Mouse (Mus musculus) retina, postnatal 7 days (tissue): Measurements from ENCODE around the gene E2f2.

ENCODE experiments used
- DNase-seq: peaks from one replicate; pipeline ENCODE4 v3.0.0-alpha.2; 2012; ENCODE audit warnings: low read depth, low spot score

The E2f2 gene

GRCm38 (mm10) chr4:136174216-136175193 lies 2.3 kb downstream of the E2f2 start:
- DNase-seq = no peak

- DNase-seq = no peak
These were observed 3.9 kb downstream of the E2f2 start for GRCm38 (mm10) chr4:136176022-136176552.

GRCm38 (mm10) chr4:136177244-136177611 lies 5.0 kb downstream of the E2f2 start:
- no peak for DNase-seq

- DNase-seq = no peak
These were observed 5.6 kb downstream of the E2f2 start for GRCm38 (mm10) chr4:136177612-136178474.

- no peak for DNase-seq
These were observed 6.3 kb downstream of the E2f2 start for GRCm38 (mm10) chr4:136178475-136178921.

GRCm38 (mm10) chr4:136179456-136179855 lies 7.3 kb downstream of the E2f2 start:
- no peak for DNase-seq

GRCm38 (mm10) chr4:136179998-136180397 lies 7.8 kb downstream of the E2f2 start:
- peak; percentile 74 for DNase-seq

GRCm38 (mm10) chr4:136180408-136181330 lies 8.5 kb downstream of the E2f2 start:
- DNase-seq = peak; percentile 24

GRCm38 (mm10) chr4:136181367-136181766 lies 9.2 kb downstream of the E2f2 start:
- DNase-seq = no peak

GRCm38 (mm10) chr4:136185375-136185774 lies 13.2 kb downstream of the E2f2 start:
- no peak for DNase-seq

- no peak for DNase-seq
These were observed 14.1 kb downstream of the E2f2 start for GRCm38 (mm10) chr4:136186315-136186714.

GRCm38 (mm10) chr4:136186739-136187472 lies 14.7 kb downstream of the E2f2 start:
- no peak for DNase-seq

GRCm38 (mm10) chr4:136188973-136189737 lies 17.0 kb downstream of the E2f2 start:
- no peak for DNase-seq

- DNase-seq = no peak
These were observed 17.7 kb downstream of the E2f2 start for GRCm38 (mm10) chr4:136189912-136190311.

GRCm38 (mm10) chr4:136193571-136193970 lies 21.4 kb downstream of the E2f2 start:
- no peak for DNase-seq

GRCm38 (mm10) chr4:136195029-136195428 lies 22.8 kb downstream of the E2f2 start:
- no peak for DNase-seq

GRCm38 (mm10) chr4:136195629-136196028 lies 23.4 kb downstream of the E2f2 start:
- no peak for DNase-seq

GRCm38 (mm10) chr4:136196201-136196600 lies 24.0 kb downstream of the E2f2 start:
- no peak for DNase-seq

GRCm38 (mm10) chr4:136198846-136199245 lies 26.7 kb downstream of the E2f2 start:
- DNase-seq = no peak
